Mouse (Mus musculus) E14TG2a.4 (cell line): ENCODE measurements at regions not wholly inside any gene's neighbourhood (a gene's known extent, or its start where the extent isn't known, plus 50 kb on each side); places are given as distances from the start of the nearest gene placed in this dataset.

Source experiments
- H3K27me3 ChIP-seq: 2 replicates; pipeline ENCODE4 v1.6.1; 2014; ENCODE audit warnings: low read length, control low read depth; ENCODE audit not compliant: insufficient read depth
- H3K36me3 ChIP-seq: 2 replicates; pipeline ENCODE4 v1.6.1; 2014; ENCODE audit warnings: low read length, control low read depth; ENCODE audit not compliant: insufficient read depth
- H3K4me1 ChIP-seq: replicated peaks from 2 replicates; pipeline ENCODE4 v1.6.1; 2014; ENCODE audit warnings: low read depth, low read length, control low read depth
- H3K4me3 ChIP-seq: replicated peaks from 2 replicates; pipeline ENCODE4 v1.5.1; 2014; ENCODE audit warnings: mild to moderate bottlenecking, low read length
- H3K9me3 ChIP-seq: 2 replicates; pipeline ENCODE4 v1.6.1; 2014; ENCODE audit warnings: low read length, control low read depth
- CTCF ChIP-seq: conservative IDR thresholded peaks from 2 replicates; pipeline ENCODE4 v1.5.1; 2014; ENCODE audit warnings: low read length
- NANOG ChIP-seq: IDR thresholded peaks from 2 replicates; pipeline ENCODE4 v1.6.1; 2014; ENCODE audit warnings: borderline replicate concordance, low read length, mixed read lengths
- POU5F1 ChIP-seq: IDR thresholded peaks from 2 replicates; pipeline ENCODE4 v1.6.1; 2014; ENCODE audit warnings: low read length, borderline replicate concordance

DNA sequence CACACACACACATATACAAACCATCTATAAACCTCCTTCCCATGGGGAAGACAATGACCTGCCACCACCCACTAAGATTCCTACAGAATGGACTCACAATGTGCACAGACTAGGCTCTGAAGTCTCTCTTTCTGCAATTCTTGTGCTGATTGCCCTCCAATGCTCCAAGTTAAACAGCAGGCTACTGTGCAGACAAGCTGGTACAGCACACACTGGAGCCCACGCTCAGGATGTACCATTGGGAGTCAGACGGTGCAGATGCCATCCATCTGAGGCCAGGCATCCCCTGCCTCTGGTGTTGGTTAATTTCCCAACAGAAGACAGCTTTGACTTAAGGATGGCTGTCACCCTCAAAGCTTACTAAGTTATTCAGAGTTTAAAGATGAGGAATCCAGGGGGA is 236.1 kb downstream of the Opa1 start:
- Histone ChIP-seq H3K4me1 (peaks cover 58% of the 10 kb centered on the region), H3K4me3 (no peak overlapping the region), H3K36me3 (no peaks in the 10 kb centered on the region), H3K9me3 (no peaks in the 10 kb centered on the region), H3K27me3 (peaks cover 68% of the 10 kb centered on the region)
- no peak for TF ChIP-seq POU5F1
- TF ChIP-seq NANOG = no peak
- no peak for TF ChIP-seq CTCF

DNA sequence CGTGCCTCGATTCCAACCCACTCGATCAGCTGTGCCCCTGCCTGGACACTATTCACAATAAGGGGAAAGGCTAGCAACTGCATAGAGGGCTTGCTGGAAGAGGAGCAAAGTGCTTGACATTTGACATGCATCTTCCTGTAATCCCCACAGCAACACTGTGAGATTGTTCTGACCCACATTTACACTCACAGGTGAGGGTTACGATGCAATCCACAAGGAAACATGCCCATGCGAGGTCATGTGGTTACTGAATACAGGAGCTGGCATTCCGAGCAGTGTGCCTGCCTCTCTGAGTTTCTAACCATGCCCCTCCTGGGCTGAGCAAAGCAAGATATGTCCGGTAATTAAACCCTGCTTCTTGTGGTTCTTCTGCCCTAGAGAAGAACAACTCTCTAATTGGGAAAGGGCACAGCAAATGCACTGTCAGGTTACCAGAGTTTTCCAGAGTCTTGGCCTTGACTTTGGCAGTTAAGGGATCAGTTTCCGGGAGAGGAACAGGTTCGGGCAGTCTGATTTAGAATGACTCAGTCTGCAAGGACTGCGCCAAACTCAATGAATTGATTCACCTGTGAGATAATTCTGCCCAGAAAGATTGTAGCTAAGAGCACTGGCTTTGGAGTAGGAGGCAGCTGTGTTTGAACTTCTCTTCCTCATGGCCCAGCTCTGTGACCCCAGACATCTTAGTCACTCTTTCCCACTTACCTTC is 236.7 kb downstream of the Opa1 start:
- no peaks in the 10 kb centered on the region for H3K36me3 ChIP-seq
- no peak overlapping the region for H3K4me3 ChIP-seq
- H3K4me1 ChIP-seq = peaks cover 63% of the 10 kb centered on the region
- TF ChIP-seq NANOG (no peak), CTCF (no peak), POU5F1 (no peak)
- no peaks in the 10 kb centered on the region for H3K9me3 ChIP-seq
- peaks cover 62% of the 10 kb centered on the region for H3K27me3 ChIP-seq

DNA sequence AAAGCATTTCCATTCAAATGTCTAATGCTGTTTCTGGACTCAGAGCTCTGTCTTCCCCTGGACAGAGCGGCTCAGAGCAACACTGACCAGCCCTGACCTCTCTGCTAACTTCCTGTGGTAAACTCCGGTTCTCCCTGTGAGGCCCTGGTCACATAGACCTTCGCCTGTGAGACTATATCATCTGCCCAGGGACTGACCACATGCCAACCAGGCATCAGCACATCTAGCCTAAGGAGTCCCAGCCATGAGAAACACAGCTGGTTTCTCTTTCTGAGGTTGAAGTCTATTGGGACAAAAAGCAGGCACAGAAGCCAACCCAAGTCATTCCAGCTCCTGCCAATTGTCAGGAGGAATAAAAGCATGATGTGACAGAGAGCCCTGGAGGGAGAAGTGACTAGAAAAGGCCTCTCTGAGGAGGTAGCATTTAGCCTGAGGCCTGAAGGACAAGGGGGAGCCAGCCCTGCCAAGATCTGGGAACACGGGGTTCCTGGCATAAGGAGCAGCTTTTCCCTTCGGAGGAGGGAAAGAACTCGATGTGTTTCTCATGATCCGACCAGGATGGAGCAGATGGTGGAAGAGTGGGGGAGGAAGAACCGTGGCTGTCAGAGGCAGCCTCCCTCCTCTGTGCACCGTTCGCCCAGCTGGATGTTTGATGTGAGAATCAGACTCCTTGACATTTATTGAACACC is 237.7 kb downstream of the Opa1 start:
- H3K4me3 ChIP-seq = no peak overlapping the region
- no peaks in the 10 kb centered on the region for H3K9me3 ChIP-seq
- TF ChIP-seq CTCF (no peak), POU5F1 (no peak), NANOG (no peak)
- H3K4me1 ChIP-seq = peaks cover 70% of the 10 kb centered on the region
- no peaks in the 10 kb centered on the region for H3K36me3 ChIP-seq
- H3K27me3 ChIP-seq = peaks cover 57% of the 10 kb centered on the region

DNA sequence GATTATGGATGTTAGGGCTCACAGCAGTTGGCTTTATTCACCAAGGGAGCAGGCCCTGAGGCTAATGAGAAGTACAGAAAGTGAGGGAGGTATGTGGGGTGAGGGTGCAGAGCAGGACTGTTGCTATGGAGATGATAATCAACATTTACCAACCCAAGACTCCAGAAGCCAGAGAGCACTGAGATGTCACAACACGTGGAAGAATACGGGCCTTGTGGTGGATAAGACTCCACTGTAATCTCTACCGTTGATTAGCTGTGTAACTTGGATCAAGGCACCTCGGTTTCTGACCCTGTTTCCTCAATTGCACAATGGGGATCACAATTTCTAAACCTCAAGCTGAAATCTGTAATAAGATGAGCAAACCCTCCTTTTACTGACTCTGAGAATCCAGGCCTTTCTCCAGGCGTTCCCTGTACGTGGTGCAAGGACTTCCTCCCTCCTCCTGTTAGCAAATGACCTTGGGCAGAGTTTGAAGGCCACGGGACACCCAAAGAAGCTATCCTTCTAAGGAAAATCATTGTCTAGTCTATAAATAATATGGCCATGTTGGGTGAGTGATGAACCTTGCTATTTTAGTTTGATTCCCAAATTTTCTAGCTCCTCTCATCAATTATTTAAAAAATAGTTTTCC is 239.8 kb downstream of the Opa1 start:
- Histone ChIP-seq H3K4me1 (peaks cover 76% of the 10 kb centered on the region), H3K27me3 (peaks cover 38% of the 10 kb centered on the region), H3K4me3 (no peak overlapping the region), H3K9me3 (no peaks in the 10 kb centered on the region), H3K36me3 (no peaks in the 10 kb centered on the region)
- TF ChIP-seq CTCF (no peak), NANOG (no peak), POU5F1 (no peak)

DNA sequence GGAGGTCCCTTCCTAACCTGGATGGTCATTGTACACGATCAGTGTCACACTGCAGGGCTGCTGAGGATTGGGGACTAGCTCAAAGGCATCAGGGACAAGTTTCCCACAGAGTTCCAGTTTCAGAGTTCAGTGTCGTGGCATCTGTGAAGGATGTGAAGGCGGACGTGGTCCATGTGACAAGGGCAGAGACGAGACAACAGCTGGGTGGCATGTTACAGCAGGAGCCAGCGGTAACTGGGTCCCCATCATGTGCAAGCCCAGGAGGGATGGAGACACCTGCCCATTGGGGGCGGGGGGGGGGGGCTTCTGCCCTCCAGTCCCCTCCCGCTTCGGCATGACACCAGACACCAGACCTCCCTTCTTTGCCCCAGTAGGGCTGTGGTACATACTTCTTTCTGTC is 241.6 kb downstream of the Opa1 start:
- no peaks in the 10 kb centered on the region for H3K9me3 ChIP-seq
- peaks cover 66% of the 10 kb centered on the region for H3K4me1 ChIP-seq
- H3K4me3 ChIP-seq = no peak overlapping the region
- TF ChIP-seq CTCF = no peak
- no peak for TF ChIP-seq NANOG
- TF ChIP-seq POU5F1 = no peak
- H3K27me3 ChIP-seq = peaks cover 25% of the 10 kb centered on the region
- H3K36me3 ChIP-seq = no peaks in the 10 kb centered on the region

- Histone ChIP-seq H3K9me3 (no peaks in the 10 kb centered on the region), H3K4me3 (no peak overlapping the region), H3K4me1 (peaks cover 54% of the 10 kb centered on the region), H3K36me3 (no peaks in the 10 kb centered on the region), H3K27me3 (peaks cover 11% of the 10 kb centered on the region)
- no peak for TF ChIP-seq CTCF
Measured at GRCm38 (mm10) chr16:29822110-29822509, 242.1 kb upstream of the Hes1 start.

- no peak; the same call in 1 of the 2 replicates for TF ChIP-seq NANOG
- TF ChIP-seq POU5F1 = no peak
- TF ChIP-seq CTCF = no peak
- H3K36me3 ChIP-seq = no peaks in the 10 kb centered on the region
- H3K9me3 ChIP-seq = peaks cover 2% of the 10 kb centered on the region; the same call in 1 of the 2 replicates
- peaks cover 49% of the 10 kb centered on the region for H3K4me1 ChIP-seq
- H3K27me3 ChIP-seq = peaks cover 8% of the 10 kb centered on the region
- H3K4me3 ChIP-seq = no peak overlapping the region
Measured at GRCm38 (mm10) chr16:29822843-29823401, 241.3 kb upstream of the Hes1 start.

DNA sequence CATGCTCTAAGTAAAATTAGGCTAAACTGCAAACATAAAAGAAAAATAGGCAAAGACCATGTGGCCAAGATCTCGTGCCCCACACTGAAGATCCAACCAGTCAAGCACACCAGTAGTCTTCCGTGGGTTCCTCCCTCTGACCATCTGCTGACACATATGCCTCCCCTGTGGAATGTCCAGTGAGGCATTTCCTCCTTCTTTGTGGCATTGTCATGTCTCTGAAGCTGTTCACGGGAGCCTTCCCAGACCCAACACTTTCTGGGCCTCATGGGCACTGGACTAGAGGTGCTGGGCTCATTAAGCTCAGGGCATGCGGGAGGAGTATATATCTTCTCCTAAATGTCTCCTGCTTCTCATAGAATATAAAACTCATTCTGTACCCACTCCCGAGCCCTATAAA is 237.3 kb upstream of the Hes1 start:
- H3K36me3 ChIP-seq = no peaks in the 10 kb centered on the region
- TF ChIP-seq CTCF = no peak
- 0 out of 2 replicates have a peak, but pooled peaks cover 2% of the 10 kb centered on the region for H3K27me3 ChIP-seq
- H3K4me3 ChIP-seq = no peak overlapping the region
- peaks cover 5% of the 10 kb centered on the region; the same call in 1 of the 2 replicates for H3K9me3 ChIP-seq
- H3K4me1 ChIP-seq = peaks cover 25% of the 10 kb centered on the region
